Mouse (Mus musculus) ES-Bruce4 (cell line): ENCODE measurements around the gene Sspo.

Experiments
- CTCF ChIP-seq: IDR thresholded peaks from one replicate; pipeline ENCODE4 v1.8.1; 2011; ENCODE audit warnings: low read depth, low read length
- EP300 ChIP-seq: IDR thresholded peaks from 2 replicates; pipeline ENCODE4 v1.6.1; 2011; ENCODE audit warnings: low read depth, low read length; ENCODE audit not compliant: insufficient read depth
- POLR2A ChIP-seq: IDR thresholded peaks from one replicate; pipeline ENCODE4 v1.8.1; 2011; ENCODE audit warnings: low read length; ENCODE audit not compliant: insufficient read depth

- TF ChIP-seq POLR2A (no peak), EP300 (no peak), CTCF (no peak)
Observed at GRCm38 (mm10) chr6:48487747-48488725, 40.0 kb downstream of the Sspo start.
